Mouse (Mus musculus) lung, postnatal 0 days (tissue): ENCODE measurements around the gene Ift122. TPM values are rescaled to one million over a fixed set of nuclear protein-coding genes. Genes with fewer than 3 reads are reported as not detected.

ENCODE experiments used
- ATAC-seq: fragments of 200-750 bp; cut with Nextera tagmentation; 2 replicates; pipeline ENCODE4 v1.8.0; 2017; ENCODE audit warnings: moderate library complexity
- DNase-seq: peaks from one replicate; pipeline ENCODE4 v3.0.0-alpha.2; 2016; ENCODE audit warnings: low spot score
- H3K27ac ChIP-seq: fragments of 300-500 bp; sonication (generic); 2 replicates; pipeline ENCODE4 v1.5.1; 2014; ENCODE audit warnings: antibody characterized with exemption, mild to moderate bottlenecking, low read length, mixed read lengths
- H3K27me3 ChIP-seq: fragments of 300-500 bp; sonication (generic); replicated peaks from 2 replicates; pipeline ENCODE4 v1.6.1; 2014; ENCODE audit warnings: low read length, mixed read lengths; ENCODE audit not compliant: insufficient read depth
- H3K36me3 ChIP-seq: fragments of 300-500 bp; sonication (generic); 2 replicates; pipeline ENCODE4 v1.6.1; 2014; ENCODE audit warnings: low read length, mixed read lengths; ENCODE audit not compliant: insufficient read depth
- H3K4me1 ChIP-seq: fragments of 300-500 bp; sonication (generic); 2 replicates; pipeline ENCODE4 v1.6.1; 2014; ENCODE audit warnings: antibody characterized with exemption, low read depth, low read length, mixed read lengths; ENCODE audit not compliant: insufficient read depth
- H3K4me2 ChIP-seq: fragments of 300-500 bp; sonication (generic); replicated peaks from 2 replicates; pipeline ENCODE4 v1.6.1; 2014; ENCODE audit warnings: low read depth, mild to moderate bottlenecking, low read length, moderate library complexity, mixed read lengths
- H3K4me3 ChIP-seq: fragments of 300-500 bp; sonication (generic); 2 replicates; pipeline ENCODE4 v1.5.1; 2014; ENCODE audit warnings: low read depth, low read length
- H3K9ac ChIP-seq: fragments of 300-500 bp; sonication (generic); replicated peaks from 2 replicates; pipeline ENCODE4 v1.6.1; 2014; ENCODE audit warnings: low read depth, mild to moderate bottlenecking
- H3K9me3 ChIP-seq: fragments of 300-500 bp; sonication (generic); 2 replicates; pipeline ENCODE4 v1.6.1; 2016; ENCODE audit warnings: low read length, mixed read lengths
- CTCF ChIP-seq: IDR thresholded peaks from 2 replicates; pipeline ENCODE4 v1.5.1; 2016; ENCODE audit warnings: antibody characterized with exemption, mild to moderate bottlenecking
- EP300 ChIP-seq: IDR thresholded peaks from 2 replicates; pipeline ENCODE4 v1.6.1; 2016; ENCODE audit warnings: antibody characterized with exemption, mild to moderate bottlenecking, control low read depth
- WGBS: fragments of 180-500 bp; shearing (Covaris S2); extraction: QIAGEN DNeasy Blood & Tissue Kit; methylation state at CpG from one replicate; pipeline ENCODE4 v1.1.7; 2014; 5-methylcytosine and 5-hydroxymethylcytosine counted together
- polyA plus RNA-seq: library from polyadenylated mRNA; unstranded; fragments of >200 nt; fragmentation: Nextera tagmentation; extraction: Ambion mirVana; gene quantifications from 2 replicates; pipeline ENCODE4 v1.2.1, GENCODE M21; 2015

Gene Ift122
- polyA plus RNA-seq, 1 experiment from 2014 or later, result 8.3 TPM

DNA sequence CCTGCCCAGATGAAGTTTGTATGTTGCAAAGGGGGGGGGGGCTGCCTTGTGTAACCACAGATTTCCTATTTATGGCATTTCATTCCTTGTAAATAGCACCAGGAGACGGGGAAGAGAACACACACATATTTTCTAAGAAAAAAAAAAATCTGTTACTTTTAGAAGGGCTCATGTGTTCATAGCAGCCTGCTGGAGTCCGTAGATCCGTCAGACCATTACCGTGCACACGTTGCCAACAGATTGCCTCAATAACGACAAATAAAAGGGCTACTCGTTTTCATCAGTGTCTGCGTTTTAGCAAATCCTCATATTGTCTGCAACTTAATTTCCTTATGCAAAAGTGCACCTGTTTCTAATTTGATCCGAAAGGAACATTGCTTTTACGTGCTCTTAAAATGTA, 73.1 kb downstream of the Ift122 start:
- Histone ChIP-seq H3K4me2 (no peak overlapping the region), H3K4me3 (no peak overlapping the region), H3K9ac (no peak overlapping the region), H3K9me3 (no peaks in the 10 kb centered on the region), H3K27ac (peak overlapping the region; percentile 74), H3K27me3 (no peaks in the 10 kb centered on the region), H3K36me3 (no peaks in the 10 kb centered on the region), H3K4me1 (peaks cover 10% of the 10 kb centered on the region; the same call in 1 of the 2 replicates)
- ATAC-seq (peak; percentile 39), DNase-seq (peak; percentile 83)
- TF ChIP-seq EP300 (no peak), CTCF (no peak)
- WGBS, result 67% methylated on average over 10 of the region's 10 CpGs

DNA sequence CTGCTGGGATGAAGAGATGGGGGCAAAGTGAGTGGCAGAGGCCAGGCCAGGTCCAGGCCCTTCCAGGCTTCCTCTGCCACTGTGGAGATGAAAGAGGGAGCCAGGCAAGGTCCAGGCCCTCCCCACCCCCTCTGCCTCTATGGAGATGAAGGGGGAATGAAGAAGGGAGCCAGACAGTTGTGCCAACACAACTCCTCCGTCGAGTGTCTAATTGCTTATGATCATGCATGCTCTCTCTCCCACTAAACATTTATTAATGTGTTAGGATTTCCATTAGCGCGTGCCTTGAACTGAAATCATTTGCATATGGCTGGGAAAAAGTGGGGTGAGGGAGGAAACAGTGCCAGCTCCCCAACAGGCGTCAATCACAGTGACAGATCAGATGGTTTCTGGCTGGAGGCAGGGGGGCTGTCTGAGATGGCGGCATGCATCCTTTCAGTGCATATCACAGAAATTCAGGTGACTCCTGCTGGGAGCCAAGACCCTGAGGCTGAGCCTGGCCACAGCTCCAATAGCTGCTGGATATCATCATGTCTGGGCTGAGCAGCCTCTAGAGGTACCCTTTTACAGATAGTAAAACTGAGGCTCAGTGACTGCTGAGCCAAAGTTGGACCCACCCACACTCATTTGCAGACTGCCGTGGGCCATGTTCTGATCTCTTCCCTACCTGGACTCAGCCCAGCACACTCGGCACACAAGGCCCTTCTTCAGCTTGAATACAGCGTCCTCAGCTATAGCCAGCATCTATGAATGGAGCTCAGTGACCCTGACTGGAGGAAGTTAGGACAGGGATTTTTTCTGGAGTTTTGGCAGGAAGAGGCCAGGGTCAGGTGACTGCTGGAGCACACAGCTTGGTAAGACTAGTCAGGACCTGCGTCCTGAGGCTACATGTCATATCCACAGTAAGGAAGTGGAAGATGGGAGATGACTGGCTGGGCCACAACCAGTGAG, 74.3 kb downstream of the Ift122 start:
- WGBS, result 76% methylated on average over 10 of the region's 10 CpGs
- H3K4me2 ChIP-seq, result no peak overlapping the region
- DNase-seq (no peak), ATAC-seq (no peak)
- H3K9ac ChIP-seq, result no peak overlapping the region
- no peaks in the 10 kb centered on the region for H3K27me3 ChIP-seq
- H3K27ac ChIP-seq, result no peak overlapping the region
- no peaks in the 10 kb centered on the region for H3K36me3 ChIP-seq
- no peak overlapping the region for H3K4me3 ChIP-seq
- peaks cover 10% of the 10 kb centered on the region; the same call in 1 of the 2 replicates for H3K4me1 ChIP-seq
- no peak for TF ChIP-seq CTCF
- TF ChIP-seq EP300, result no peak
- no peaks in the 10 kb centered on the region for H3K9me3 ChIP-seq

DNA sequence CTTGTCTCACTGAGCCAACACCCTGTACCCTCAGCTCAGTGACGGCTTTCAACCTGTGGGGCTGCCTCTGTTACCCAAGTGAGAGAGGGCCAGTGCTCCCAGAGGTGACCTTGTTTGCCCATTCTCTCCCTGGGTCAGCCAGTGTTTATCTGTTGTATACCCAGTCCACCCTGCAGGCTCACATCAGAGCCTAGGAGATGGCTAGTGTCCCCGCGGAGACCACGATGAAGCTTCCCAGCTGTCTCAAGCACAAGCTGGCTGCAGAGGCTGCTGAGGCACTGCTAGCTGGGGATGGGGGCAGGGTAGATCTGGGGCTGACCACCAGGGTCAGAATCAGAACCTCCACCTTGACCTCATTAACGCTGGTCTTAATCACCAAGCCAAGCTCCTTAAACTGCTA, 76.7 kb downstream of the Ift122 start:
- ATAC-seq (peak; percentile 21; the same call in 1 of the 2 replicates), DNase-seq (peak; percentile 44)
- 38% methylated on average over 5 of the region's 5 CpGs for WGBS
- no peaks in the 10 kb centered on the region for H3K36me3 ChIP-seq
- no peaks in the 10 kb centered on the region for H3K27me3 ChIP-seq
- H3K27ac ChIP-seq, result no peak overlapping the region
- H3K4me2 ChIP-seq, result no peak overlapping the region
- no peaks in the 10 kb centered on the region for H3K9me3 ChIP-seq
- H3K9ac ChIP-seq, result no peak overlapping the region
- H3K4me3 ChIP-seq, result no peak overlapping the region
- H3K4me1 ChIP-seq, result peaks cover 4% of the 10 kb centered on the region; the same call in 1 of the 2 replicates
- TF ChIP-seq EP300 (no peak), CTCF (no peak)

DNA sequence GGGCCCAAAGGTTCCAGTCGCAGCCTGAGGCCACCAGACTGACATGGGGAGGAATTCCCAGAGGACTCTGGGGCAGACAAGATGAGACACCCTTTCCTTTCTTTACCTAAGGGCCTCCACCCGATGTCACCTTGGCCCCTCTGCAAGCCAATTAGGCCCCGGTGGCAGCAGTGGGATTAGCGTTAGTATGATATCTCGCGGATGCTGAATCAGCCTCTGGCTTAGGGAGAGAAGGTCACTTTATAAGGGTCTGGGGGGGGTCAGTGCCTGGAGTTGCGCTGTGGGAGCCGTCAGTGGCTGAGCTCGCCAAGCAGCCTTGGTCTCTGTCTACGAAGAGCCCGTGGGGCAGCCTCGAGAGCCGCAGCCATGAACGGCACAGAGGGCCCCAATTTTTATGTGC, 78.4 kb downstream of the Ift122 start, which contains the start of gene Rho:
TSS of gene Rho (plus strand) at position 110 of the 400 bp plus-strand sequence.
- ATAC-seq, result no peak
- H3K27ac ChIP-seq, result no peak within 1 kb of the TSS
- DNase-seq, result no peak
- 95% methylated on average over 14 of the region's 14 CpGs for WGBS
- TF ChIP-seq EP300 (no peak), CTCF (no peak)
- no peak within 1 kb of the TSS for H3K4me2 ChIP-seq
- no peak within 1 kb of the TSS for H3K4me3 ChIP-seq
- no peaks in the 10 kb centered on the region for H3K27me3 ChIP-seq
- H3K9ac ChIP-seq, result no peak within 1 kb of the TSS
- H3K9me3 ChIP-seq, result no peaks in the 10 kb centered on the region
- H3K4me1 ChIP-seq, result no peaks in the 10 kb centered on the region
- no peaks in the 10 kb centered on the region for H3K36me3 ChIP-seq

DNA sequence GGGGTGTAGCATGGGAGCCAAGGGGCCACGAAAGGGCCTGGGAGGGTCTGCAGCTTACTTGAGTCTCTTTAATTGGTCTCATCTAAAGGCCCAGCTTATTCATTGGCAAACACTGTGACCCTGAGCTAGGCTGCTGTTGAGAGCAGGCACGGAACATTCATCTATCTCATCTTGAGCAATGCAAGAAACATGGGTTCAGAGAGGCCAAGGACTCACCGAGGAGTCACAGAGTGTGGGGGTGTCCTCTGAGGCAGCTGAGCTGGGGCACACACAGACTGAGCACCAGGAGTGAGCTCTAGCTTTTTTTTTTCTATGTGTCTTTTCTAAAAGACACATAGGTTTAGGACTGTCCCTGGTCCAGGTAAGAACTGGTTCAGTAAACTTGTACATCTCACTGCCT, 79.1 kb downstream of the Ift122 start:
- Histone ChIP-seq H3K9me3 (no peaks in the 10 kb centered on the region), H3K27ac (no peak overlapping the region), H3K4me3 (no peak overlapping the region), H3K36me3 (no peaks in the 10 kb centered on the region), H3K4me2 (no peak overlapping the region), H3K27me3 (no peaks in the 10 kb centered on the region), H3K4me1 (no peaks in the 10 kb centered on the region), H3K9ac (no peak overlapping the region)
- no peak for ATAC-seq
- 71% methylated on average over 3 of the region's 3 CpGs for WGBS
- DNase-seq, result peak; percentile 36
- TF ChIP-seq CTCF, result no peak
- no peak for TF ChIP-seq EP300

DNA sequence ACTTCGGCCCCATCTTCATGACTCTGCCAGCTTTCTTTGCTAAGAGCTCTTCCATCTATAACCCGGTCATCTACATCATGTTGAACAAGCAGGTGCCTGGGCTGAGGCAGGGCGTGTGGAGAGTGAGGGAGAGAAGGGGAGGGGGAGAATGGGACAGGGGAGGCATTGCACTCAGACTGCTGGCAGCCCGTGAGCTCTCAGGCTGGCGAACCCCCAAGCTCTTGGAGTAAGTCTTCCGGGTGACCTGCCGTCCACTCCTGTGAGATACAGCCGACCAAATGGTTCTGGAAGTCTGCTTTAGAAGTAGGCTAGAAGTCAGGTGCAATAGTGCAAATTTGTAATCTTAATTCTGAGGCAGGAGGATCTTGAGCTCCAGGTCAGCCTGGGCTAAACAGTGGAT, 82.3 kb downstream of the Ift122 start:
- no peak overlapping the region for H3K4me2 ChIP-seq
- H3K4me1 ChIP-seq, result no peaks in the 10 kb centered on the region
- no peak for ATAC-seq
- no peak overlapping the region for H3K27ac ChIP-seq
- no peak overlapping the region for H3K9ac ChIP-seq
- H3K4me3 ChIP-seq, result no peak overlapping the region
- no peak for DNase-seq
- H3K9me3 ChIP-seq, result no peaks in the 10 kb centered on the region
- TF ChIP-seq CTCF (no peak), EP300 (no peak)
- no peaks in the 10 kb centered on the region for H3K27me3 ChIP-seq
- WGBS, result 69% methylated on average over 8 of the region's 8 CpGs
- no peaks in the 10 kb centered on the region for H3K36me3 ChIP-seq
